Mouse (Mus musculus): ENCODE results near the gene Donson. TPM values are rescaled to one million over a fixed set of nuclear protein-coding genes. Genes with fewer than 3 reads are reported as not detected.
A peak's percentile ranks its signal among the peaks of the same experiment; 100 is the strongest.

Donson gene
- 33.4 and 38.5 TPM in 2 replicates for polyA plus RNA-seq (2014; fragmentation: Nextera tagmentation; extraction: Ambion mirVana)

- H3K27me3 ChIP-seq (ENCODE audit: control insufficient read depth, insufficient read depth, low read length): no peaks in the 10 kb centered on the region
- DNase-seq (ENCODE audit: low spot score): peak; percentile 97
- no peaks in the 10 kb centered on the region for H3K36me3 ChIP-seq (ENCODE audit: control insufficient read depth, insufficient read depth, low read length)
- peak within 1 kb of the TSS; percentile 87 for H3K4me3 ChIP-seq (ENCODE audit: low read depth, low read length)
- under 1% methylated on average over 60 of the region's 71 CpGs for WGBS
- 0 out of 2 replicates have a peak, but pooled peaks cover 2% of the 10 kb centered on the region for H3K4me1 ChIP-seq (replicated peaks; ENCODE audit: control insufficient read depth, insufficient read depth, low read length)
- H3K4me2 ChIP-seq (replicated peaks; ENCODE audit: low read depth, low read length): peak within 1 kb of the TSS; percentile 83
- peak; percentile 99 for ATAC-seq (ENCODE audit: low FRiP score)
- H3K27ac ChIP-seq (ENCODE audit: low read depth, low read length): peak within 1 kb of the TSS; percentile 85
- H3K9ac ChIP-seq (ENCODE audit: low read depth, low read length): peak within 1 kb of the TSS; percentile 87
- no peaks in the 10 kb centered on the region for H3K9me3 ChIP-seq (ENCODE audit: control insufficient read depth, low read length)
Measured at GRCm38 (mm10) chr16:91688619-91689334, at the start of gene Donson. Gene Donson, minus strand, starts transcription at chr16:91688770.

- H3K4me3 ChIP-seq (ENCODE audit: low read depth, low read length): no peak overlapping the region
- H3K27me3 ChIP-seq (ENCODE audit: control insufficient read depth, insufficient read depth, low read length): no peaks in the 10 kb centered on the region
- no peak overlapping the region for H3K27ac ChIP-seq (ENCODE audit: low read depth, low read length)
- no peak for DNase-seq (ENCODE audit: low spot score)
- WGBS: 76% methylated on average over 7 of the region's 7 CpGs
- H3K9ac ChIP-seq (ENCODE audit: low read depth, low read length): no peak overlapping the region
- no peak for ATAC-seq (ENCODE audit: low FRiP score)
- peaks cover 4% of the 10 kb centered on the region for H3K4me1 ChIP-seq (replicated peaks; ENCODE audit: control insufficient read depth, insufficient read depth, low read length)
- H3K36me3 ChIP-seq (ENCODE audit: control insufficient read depth, insufficient read depth, low read length): no peaks in the 10 kb centered on the region
- no peaks in the 10 kb centered on the region for H3K9me3 ChIP-seq (ENCODE audit: control insufficient read depth, low read length)
- no peak overlapping the region for H3K4me2 ChIP-seq (replicated peaks; ENCODE audit: low read depth, low read length)
Measured at GRCm38 (mm10) chr16:91736046-91736816, 47.7 kb upstream of the Donson start.

GRCm38 (mm10) chr16:91734771-91735170, 46.2 kb upstream of the Donson start:
- Histone ChIP-seq H3K4me2 (replicated peaks; ENCODE audit: low read depth, low read length) (no peak overlapping the region), H3K27ac (ENCODE audit: low read depth, low read length) (no peak overlapping the region), H3K9ac (ENCODE audit: low read depth, low read length) (no peak overlapping the region), H3K36me3 (ENCODE audit: control insufficient read depth, insufficient read depth, low read length) (no peaks in the 10 kb centered on the region), H3K4me1 (replicated peaks; ENCODE audit: control insufficient read depth, insufficient read depth, low read length) (peaks cover 2% of the 10 kb centered on the region), H3K4me3 (ENCODE audit: low read depth, low read length) (no peak overlapping the region), H3K27me3 (ENCODE audit: control insufficient read depth, insufficient read depth, low read length) (no peaks in the 10 kb centered on the region), H3K9me3 (ENCODE audit: control insufficient read depth, low read length) (no peaks in the 10 kb centered on the region)
- WGBS: 70% methylated on average over 5 of the region's 5 CpGs
- ATAC-seq (ENCODE audit: low FRiP score): no peak
- DNase-seq (ENCODE audit: low spot score): no peak

GRCm38 (mm10) chr16:91732816-91733215, 44.2 kb upstream of the Donson start:
- Histone ChIP-seq H3K27me3 (ENCODE audit: control insufficient read depth, insufficient read depth, low read length) (no peaks in the 10 kb centered on the region), H3K9ac (ENCODE audit: low read depth, low read length) (no peak overlapping the region), H3K36me3 (ENCODE audit: control insufficient read depth, insufficient read depth, low read length) (no peaks in the 10 kb centered on the region), H3K4me1 (replicated peaks; ENCODE audit: control insufficient read depth, insufficient read depth, low read length) (peaks cover 2% of the 10 kb centered on the region), H3K4me2 (replicated peaks; ENCODE audit: low read depth, low read length) (no peak overlapping the region), H3K4me3 (ENCODE audit: low read depth, low read length) (no peak overlapping the region), H3K9me3 (ENCODE audit: control insufficient read depth, low read length) (no peaks in the 10 kb centered on the region), H3K27ac (ENCODE audit: low read depth, low read length) (no peak overlapping the region)
- 78% methylated on average over 2 of the region's 2 CpGs for WGBS
- ATAC-seq (ENCODE audit: low FRiP score) (no peak), DNase-seq (ENCODE audit: low spot score) (no peak)

- DNase-seq (ENCODE audit: low spot score): peak; percentile 49
- H3K4me1 ChIP-seq (replicated peaks; ENCODE audit: control insufficient read depth, insufficient read depth, low read length): peaks cover 2% of the 10 kb centered on the region
- peak overlapping the region; percentile 96 for H3K27ac ChIP-seq (ENCODE audit: low read depth, low read length)
- ATAC-seq (ENCODE audit: low FRiP score): no peak
- H3K36me3 ChIP-seq (ENCODE audit: control insufficient read depth, insufficient read depth, low read length): no peaks in the 10 kb centered on the region
- H3K27me3 ChIP-seq (ENCODE audit: control insufficient read depth, insufficient read depth, low read length): no peaks in the 10 kb centered on the region
- H3K9ac ChIP-seq (ENCODE audit: low read depth, low read length): peak overlapping the region; percentile 83
- WGBS: 2% methylated on average over 11 of the region's 11 CpGs
- H3K4me3 ChIP-seq (ENCODE audit: low read depth, low read length): peak overlapping the region; percentile 83
- H3K9me3 ChIP-seq (ENCODE audit: control insufficient read depth, low read length): no peaks in the 10 kb centered on the region
- H3K4me2 ChIP-seq (replicated peaks; ENCODE audit: low read depth, low read length): peak overlapping the region; percentile 40
Measured at GRCm38 (mm10) chr16:91730446-91730845, 41.9 kb upstream of the Donson start.

GRCm38 (mm10) chr16:91729821-91730441, 41.4 kb upstream of the Donson start:
- H3K36me3 ChIP-seq (ENCODE audit: control insufficient read depth, insufficient read depth, low read length): no peaks in the 10 kb centered on the region
- peak overlapping the region; percentile 83 for H3K4me3 ChIP-seq (ENCODE audit: low read depth, low read length)
- peak overlapping the region; percentile 96 for H3K27ac ChIP-seq (ENCODE audit: low read depth, low read length)
- no peak for ATAC-seq (ENCODE audit: low FRiP score)
- H3K9ac ChIP-seq (ENCODE audit: low read depth, low read length): peak overlapping the region; percentile 83
- no peaks in the 10 kb centered on the region for H3K9me3 ChIP-seq (ENCODE audit: control insufficient read depth, low read length)
- WGBS: under 1% methylated on average over 37 of the region's 44 CpGs
- DNase-seq (ENCODE audit: low spot score): peak; percentile 70
- peak overlapping the region; percentile 40 for H3K4me2 ChIP-seq (replicated peaks; ENCODE audit: low read depth, low read length)
- peaks cover 2% of the 10 kb centered on the region for H3K4me1 ChIP-seq (replicated peaks; ENCODE audit: control insufficient read depth, insufficient read depth, low read length)
- H3K27me3 ChIP-seq (ENCODE audit: control insufficient read depth, insufficient read depth, low read length): no peaks in the 10 kb centered on the region

- no peaks in the 10 kb centered on the region for H3K27me3 ChIP-seq (ENCODE audit: control insufficient read depth, insufficient read depth, low read length)
- ATAC-seq (ENCODE audit: low FRiP score) (peak; percentile 94), DNase-seq (ENCODE audit: low spot score) (peak; percentile 98)
- no peaks in the 10 kb centered on the region for H3K9me3 ChIP-seq (ENCODE audit: control insufficient read depth, low read length)
- H3K36me3 ChIP-seq (ENCODE audit: control insufficient read depth, insufficient read depth, low read length): no peaks in the 10 kb centered on the region
- peaks cover 2% of the 10 kb centered on the region; the same call in 1 of the 2 replicates for H3K4me1 ChIP-seq (replicated peaks; ENCODE audit: control insufficient read depth, insufficient read depth, low read length)
- H3K4me2 ChIP-seq (replicated peaks; ENCODE audit: low read depth, low read length): peak within 1 kb of the TSS; percentile 59
- WGBS: 0% methylated on average over 33 of the region's 33 CpGs
- H3K9ac ChIP-seq (ENCODE audit: low read depth, low read length): peak within 1 kb of the TSS; percentile 83
- peak within 1 kb of the TSS; percentile 96 for H3K27ac ChIP-seq (ENCODE audit: low read depth, low read length)
- H3K4me3 ChIP-seq (ENCODE audit: low read depth, low read length): peak within 1 kb of the TSS; percentile 83
Measured at GRCm38 (mm10) chr16:91729066-91729482, 40.5 kb upstream of the Donson start, which contains the start of gene Itsn1. Gene Itsn1, plus strand, starts transcription at chr16:91729281.

GRCm38 (mm10) chr16:91728123-91729065, 39.8 kb upstream of the Donson start, which contains the start of gene Cryzl1:
Gene Cryzl1, minus strand, starts transcription at chr16:91728975.
- H3K36me3 ChIP-seq (ENCODE audit: control insufficient read depth, insufficient read depth, low read length): no peaks in the 10 kb centered on the region
- peak within 1 kb of the TSS; percentile 59 for H3K4me2 ChIP-seq (replicated peaks; ENCODE audit: low read depth, low read length)
- peak within 1 kb of the TSS; percentile 83 for H3K9ac ChIP-seq (ENCODE audit: low read depth, low read length)
- no peaks in the 10 kb centered on the region for H3K9me3 ChIP-seq (ENCODE audit: control insufficient read depth, low read length)
- no peaks in the 10 kb centered on the region for H3K27me3 ChIP-seq (ENCODE audit: control insufficient read depth, insufficient read depth, low read length)
- peak within 1 kb of the TSS; percentile 83 for H3K4me3 ChIP-seq (ENCODE audit: low read depth, low read length)
- 0 out of 2 replicates have a peak, but pooled peaks cover 2% of the 10 kb centered on the region for H3K4me1 ChIP-seq (replicated peaks; ENCODE audit: control insufficient read depth, insufficient read depth, low read length)
- peak within 1 kb of the TSS; percentile 96 for H3K27ac ChIP-seq (ENCODE audit: low read depth, low read length)
- DNase-seq (ENCODE audit: low spot score): peak; percentile 98
- ATAC-seq (ENCODE audit: low FRiP score): peak; percentile 95
- WGBS: 2% methylated on average over 46 of the region's 46 CpGs

Measured in hindbrain, embryonic 11.5 days (tissue).